Mouse (Mus musculus) hindbrain, embryonic 12.5 days (tissue): ENCODE measurements around the gene Glb1. TPM values are rescaled to one million over a fixed set of nuclear protein-coding genes. Genes with fewer than 3 reads are reported as not detected.

Source experiments
- ATAC-seq: fragments of 200-750 bp; cut with Nextera tagmentation; 2 replicates; pipeline ENCODE4 v1.8.0; 2017; ENCODE audit warnings: moderate TSS enrichment; ENCODE audit not compliant: low FRiP score
- H3K27ac ChIP-seq: fragments of 300-500 bp; sonication (generic); 2 replicates; pipeline ENCODE4 v1.5.1; 2016; ENCODE audit warnings: mild to moderate bottlenecking
- H3K27me3 ChIP-seq: fragments of 300-500 bp; sonication (generic); 2 replicates; pipeline ENCODE4 v1.6.1; 2016; ENCODE audit warnings: mild to moderate bottlenecking
- H3K36me3 ChIP-seq: fragments of 300-500 bp; sonication (generic); 2 replicates; pipeline ENCODE4 v1.6.1; 2016; ENCODE audit warnings: mild to moderate bottlenecking
- H3K4me1 ChIP-seq: fragments of 300-500 bp; sonication (generic); 2 replicates; pipeline ENCODE4 v1.6.1; 2016
- H3K4me2 ChIP-seq: fragments of 300-500 bp; sonication (generic); replicated peaks from 2 replicates; pipeline ENCODE4 v1.6.1; 2016; ENCODE audit warnings: mild to moderate bottlenecking
- H3K4me3 ChIP-seq: fragments of 300-500 bp; sonication (generic); 2 replicates; pipeline ENCODE4 v1.5.1; 2016; ENCODE audit warnings: mild to moderate bottlenecking
- H3K9ac ChIP-seq: fragments of 300-500 bp; sonication (generic); 2 replicates; pipeline ENCODE4 v1.6.1; 2016; ENCODE audit warnings: mild to moderate bottlenecking, moderate library complexity
- H3K9me3 ChIP-seq: fragments of 300-500 bp; sonication (generic); replicated peaks from 2 replicates; pipeline ENCODE4 v1.6.1; 2016; ENCODE audit warnings: mild to moderate bottlenecking
- WGBS: fragments of 180-500 bp; shearing (Covaris S2); methylation state at CpG from one replicate; pipeline ENCODE4 v1.1.7; 2016; 5-methylcytosine and 5-hydroxymethylcytosine counted together
- polyA plus RNA-seq: library from polyadenylated mRNA; unstranded; fragments of >200 nt; fragmentation: Nextera tagmentation; extraction: Ambion mirVana; gene quantifications from 2 replicates; pipeline ENCODE4 v1.2.1, GENCODE M21; 2016

The Glb1 gene
- polyA plus RNA-seq, 1 experiment from 2014 or later = 26.0 TPM

DNA sequence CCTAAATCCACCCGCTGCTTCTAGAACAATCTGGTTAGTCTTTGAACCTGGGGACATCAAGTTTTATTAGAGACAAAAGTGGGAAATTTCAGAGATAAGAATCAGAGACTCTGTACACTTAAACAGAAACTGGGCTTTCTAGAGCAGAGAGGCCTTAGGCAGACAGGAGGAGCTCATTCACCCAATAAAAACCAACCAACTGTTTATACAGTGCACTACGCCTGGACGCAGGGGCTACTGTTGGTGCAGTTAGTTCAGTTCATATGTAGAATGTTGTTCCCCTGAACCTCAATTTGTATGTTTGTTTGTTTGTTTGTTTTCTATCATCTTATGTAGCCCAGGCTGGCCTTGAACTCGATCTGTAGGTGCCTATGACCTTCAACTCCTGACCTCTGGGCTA is 85.9 kb downstream of the Glb1 start:
- Histone ChIP-seq H3K4me1 (no peaks in the 10 kb centered on the region), H3K36me3 (no peaks in the 10 kb centered on the region), H3K9ac (no peak overlapping the region), H3K4me3 (no peak overlapping the region), H3K9me3 (no peaks in the 10 kb centered on the region), H3K27me3 (no peaks in the 10 kb centered on the region), H3K27ac (no peak overlapping the region), H3K4me2 (no peak overlapping the region)
- no peak for ATAC-seq
- 89% methylated on average over 4 of the region's 4 CpGs for WGBS

DNA sequence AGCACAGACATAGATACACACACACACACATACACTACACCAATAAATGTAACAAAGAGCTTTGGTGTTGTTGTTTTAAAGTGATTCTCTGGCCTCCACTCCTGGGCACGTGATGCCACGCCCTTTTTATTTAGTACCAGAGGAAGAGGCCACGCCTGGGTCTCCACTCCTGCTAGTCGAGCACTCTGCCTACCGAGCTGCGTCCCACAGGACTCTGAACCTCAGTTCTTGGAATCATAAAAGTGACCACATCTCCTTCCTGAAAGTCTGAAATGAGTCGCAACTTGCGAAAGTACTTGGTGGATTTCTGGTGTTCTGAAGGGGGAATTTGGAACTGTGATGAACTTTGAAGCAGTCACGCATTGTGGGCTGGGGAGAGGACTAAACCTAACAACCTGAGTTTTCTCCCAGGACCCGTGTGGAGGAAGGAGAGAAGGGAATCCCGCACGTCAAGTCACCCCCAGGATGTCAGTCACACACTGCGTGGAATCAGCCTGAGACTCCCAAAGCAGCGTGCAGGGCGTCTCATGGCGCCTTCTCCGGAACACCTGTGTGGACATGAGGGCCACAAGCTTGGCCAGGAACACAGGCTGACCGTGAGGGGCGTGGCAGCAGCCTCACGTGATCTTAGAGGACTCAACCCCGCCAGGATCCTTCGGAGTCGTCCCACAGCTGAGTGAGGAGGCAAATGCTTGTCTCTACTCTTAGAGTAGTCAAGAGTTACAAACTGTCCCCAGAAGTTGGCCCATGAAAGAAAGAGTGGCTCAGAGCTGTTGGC is 86.8 kb downstream of the Glb1 start:
- H3K4me1 ChIP-seq = no peaks in the 10 kb centered on the region
- no peaks in the 10 kb centered on the region for H3K27me3 ChIP-seq
- no peak overlapping the region for H3K27ac ChIP-seq
- H3K9me3 ChIP-seq = no peaks in the 10 kb centered on the region
- H3K4me2 ChIP-seq = no peak overlapping the region
- H3K9ac ChIP-seq = no peak overlapping the region
- H3K4me3 ChIP-seq = no peak overlapping the region
- 85% methylated on average over 23 of the region's 23 CpGs for WGBS
- no peak for ATAC-seq
- H3K36me3 ChIP-seq = no peaks in the 10 kb centered on the region

GRCm38 (mm10) chr9:114496469-114496868 is 95.6 kb downstream of the Glb1 start:
- Histone ChIP-seq H3K4me3 (no peak overlapping the region), H3K4me1 (0 out of 2 replicates have a peak, but pooled peaks cover 2% of the 10 kb centered on the region), H3K27ac (no peak overlapping the region), H3K27me3 (no peaks in the 10 kb centered on the region), H3K9ac (no peak overlapping the region), H3K4me2 (no peak overlapping the region), H3K9me3 (no peaks in the 10 kb centered on the region), H3K36me3 (no peaks in the 10 kb centered on the region)
- 79% methylated on average over 7 of the region's 7 CpGs for WGBS
- no peak for ATAC-seq

- 7% methylated on average over 11 of the region's 11 CpGs for WGBS
- Histone ChIP-seq H3K27me3 (no peaks in the 10 kb centered on the region), H3K9ac (no peak overlapping the region), H3K36me3 (no peaks in the 10 kb centered on the region), H3K4me1 (0 out of 2 replicates have a peak, but pooled peaks cover 2% of the 10 kb centered on the region), H3K27ac (no peak overlapping the region), H3K9me3 (no peaks in the 10 kb centered on the region), H3K4me2 (peak overlapping the region; percentile 36), H3K4me3 (no peak overlapping the region)
- peak; percentile 48; the same call in 1 of the 2 replicates for ATAC-seq
These were observed 97.3 kb downstream of the Glb1 start for GRCm38 (mm10) chr9:114498218-114498617.

DNA sequence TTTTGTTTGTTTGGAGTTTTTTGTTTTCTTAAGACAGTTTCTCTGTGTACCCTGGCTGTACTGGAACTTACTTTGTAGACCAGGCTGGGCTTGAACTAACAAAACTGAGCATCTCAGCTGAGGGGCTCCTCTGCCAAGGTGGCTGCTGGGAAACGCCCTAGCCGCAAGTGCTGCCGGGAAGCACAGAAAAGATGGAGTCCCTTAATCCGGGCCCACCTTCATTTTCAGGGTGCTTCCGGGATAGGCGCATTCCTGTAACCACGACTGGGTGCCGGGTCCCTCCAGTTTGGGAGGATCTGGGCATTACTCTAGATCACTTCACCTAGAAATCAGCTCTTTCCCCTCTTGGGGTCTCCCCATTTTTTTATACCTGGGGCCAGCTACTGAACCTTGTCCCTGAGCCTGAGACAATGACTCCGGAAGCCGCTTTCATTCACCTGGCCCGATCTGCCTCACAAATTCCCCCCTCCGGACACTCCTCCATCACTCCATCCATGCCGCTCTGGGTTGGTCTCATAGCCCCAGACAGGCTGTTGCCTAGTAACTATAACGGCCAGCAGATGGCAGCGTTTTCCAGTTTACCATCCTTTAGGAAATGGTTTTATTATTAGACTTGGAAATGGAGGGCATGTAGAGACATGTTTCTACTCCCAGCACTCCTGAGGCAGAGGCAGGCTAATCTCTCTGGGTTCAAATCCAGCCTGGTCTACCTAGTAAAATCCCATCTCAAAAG is 99.1 kb downstream of the Glb1 start:
- WGBS = 18% methylated on average over 15 of the region's 15 CpGs

GRCm38 (mm10) chr9:114501111-114501510 is 100.2 kb downstream of the Glb1 start:
- Histone ChIP-seq H3K36me3 (no peaks in the 10 kb centered on the region), H3K4me1 (0 out of 2 replicates have a peak, but pooled peaks cover 2% of the 10 kb centered on the region), H3K9ac (no peak overlapping the region), H3K27ac (no peak overlapping the region), H3K4me3 (no peak overlapping the region), H3K4me2 (no peak overlapping the region), H3K27me3 (no peaks in the 10 kb centered on the region), H3K9me3 (no peaks in the 10 kb centered on the region)
- ATAC-seq = no peak
- 94% methylated on average over 7 of the region's 7 CpGs for WGBS

More for the DNA sequence above, 99.1 kb downstream of the Glb1 start:
- Histone ChIP-seq H3K4me3 (no peak overlapping the region), H3K36me3 (no peaks in the 10 kb centered on the region), H3K4me1 (0 out of 2 replicates have a peak, but pooled peaks cover 2% of the 10 kb centered on the region), H3K27me3 (no peaks in the 10 kb centered on the region), H3K27ac (no peak overlapping the region), H3K4me2 (no peak overlapping the region), H3K9me3 (no peaks in the 10 kb centered on the region), H3K9ac (no peak overlapping the region)
- no peak for ATAC-seq

GRCm38 (mm10) chr9:114501913-114502312 is 101.0 kb downstream of the Glb1 start:
- WGBS = 96% methylated on average over 11 of the region's 11 CpGs

GRCm38 (mm10) chr9:114502711-114503427 is 102.0 kb downstream of the Glb1 start:
- Histone ChIP-seq H3K4me2 (no peak overlapping the region), H3K9ac (no peak overlapping the region), H3K27me3 (no peaks in the 10 kb centered on the region), H3K9me3 (no peaks in the 10 kb centered on the region), H3K27ac (no peak overlapping the region), H3K4me3 (no peak overlapping the region), H3K36me3 (no peaks in the 10 kb centered on the region), H3K4me1 (0 out of 2 replicates have a peak, but pooled peaks cover 2% of the 10 kb centered on the region)
- ATAC-seq = no peak
- 71% methylated on average over 15 of the region's 15 CpGs for WGBS

More at GRCm38 (mm10) chr9:114501913-114502312, 101.0 kb downstream of the Glb1 start:
- no peak overlapping the region for H3K4me2 ChIP-seq
- no peak overlapping the region for H3K27ac ChIP-seq
- no peaks in the 10 kb centered on the region for H3K9me3 ChIP-seq
- no peak for ATAC-seq
- no peaks in the 10 kb centered on the region for H3K27me3 ChIP-seq
- no peak overlapping the region for H3K4me3 ChIP-seq
- H3K4me1 ChIP-seq = 0 out of 2 replicates have a peak, but pooled peaks cover 2% of the 10 kb centered on the region
- no peaks in the 10 kb centered on the region for H3K36me3 ChIP-seq
- H3K9ac ChIP-seq = no peak overlapping the region

DNA sequence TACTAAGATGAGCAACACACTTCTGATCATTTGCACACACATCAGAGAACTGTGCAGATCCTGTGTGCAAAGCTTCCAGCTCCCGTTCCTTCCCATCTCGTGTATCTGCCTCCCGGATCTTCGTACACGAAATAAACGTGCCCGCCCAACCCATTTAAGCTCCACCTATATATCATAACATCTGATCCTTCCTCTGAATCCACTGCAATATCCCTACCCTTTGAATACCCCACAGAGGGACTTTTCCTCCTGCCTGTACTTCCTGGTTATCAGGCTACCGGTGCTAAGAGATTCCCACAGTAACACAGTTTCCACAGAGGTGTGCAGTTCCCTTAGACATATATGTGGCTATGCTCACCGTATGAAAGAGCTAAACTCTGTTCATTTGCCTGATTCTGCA is 103.9 kb downstream of the Glb1 start, which contains the start of gene Ccr4:
Ccr4 (minus strand) TSS at position 101 of the 400 bp plus-strand sequence.
- Histone ChIP-seq H3K4me2 (no peak within 1 kb of the TSS), H3K9ac (no peak within 1 kb of the TSS), H3K27me3 (no peaks in the 10 kb centered on the region), H3K9me3 (no peaks in the 10 kb centered on the region), H3K36me3 (peaks cover 10% of the 10 kb centered on the region), H3K27ac (no peak within 1 kb of the TSS), H3K4me1 (no peaks in the 10 kb centered on the region), H3K4me3 (no peak within 1 kb of the TSS)
- no peak for ATAC-seq
- WGBS = 89% methylated on average over 9 of the region's 9 CpGs

- no peak overlapping the region for H3K4me2 ChIP-seq
- H3K4me1 ChIP-seq = no peaks in the 10 kb centered on the region
- ATAC-seq = no peak
- no peaks in the 10 kb centered on the region for H3K27me3 ChIP-seq
- H3K27ac ChIP-seq = no peak overlapping the region
- no peak overlapping the region for H3K9ac ChIP-seq
- WGBS = 69% methylated on average over 4 of the region's 4 CpGs
- H3K36me3 ChIP-seq = peaks cover 14% of the 10 kb centered on the region
- H3K9me3 ChIP-seq = peaks cover 15% of the 10 kb centered on the region
- no peak overlapping the region for H3K4me3 ChIP-seq
These were observed 105.7 kb downstream of the Glb1 start for GRCm38 (mm10) chr9:114506564-114506963.

- no peak for ATAC-seq
- 91% methylated on average over 9 of the region's 9 CpGs for WGBS
- H3K27ac ChIP-seq = no peak overlapping the region
These were observed 106.5 kb downstream of the Glb1 start for GRCm38 (mm10) chr9:114507421-114507820.

DNA sequence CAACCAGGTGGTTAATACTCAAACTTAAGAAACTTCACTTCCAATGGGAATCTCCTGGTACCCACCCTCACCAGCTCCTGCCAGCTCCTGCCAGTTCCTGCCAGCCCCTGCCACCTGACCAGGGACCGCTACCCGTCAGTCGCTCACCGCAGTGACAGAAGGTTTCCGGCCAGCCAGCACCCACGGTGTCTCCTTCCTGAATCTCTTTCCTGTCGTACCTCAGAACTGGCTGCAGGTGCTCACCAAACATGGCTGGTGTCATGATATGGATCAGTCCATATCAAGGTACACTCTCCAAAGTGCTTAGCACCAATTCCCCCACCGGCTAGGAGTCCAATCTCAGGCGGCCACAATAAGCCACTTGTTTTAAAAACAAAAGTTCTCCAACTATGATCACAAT is 108.9 kb downstream of the Glb1 start:
- Histone ChIP-seq H3K9me3 (peaks cover 45% of the 10 kb centered on the region), H3K4me3 (no peak overlapping the region), H3K4me1 (no peaks in the 10 kb centered on the region), H3K9ac (no peak overlapping the region), H3K27me3 (no peaks in the 10 kb centered on the region), H3K36me3 (peaks cover 45% of the 10 kb centered on the region), H3K4me2 (no peak overlapping the region), H3K27ac (no peak overlapping the region)
- ATAC-seq = no peak
- WGBS = 94% methylated on average over 9 of the region's 9 CpGs

More at GRCm38 (mm10) chr9:114507421-114507820, 106.5 kb downstream of the Glb1 start:
- H3K36me3 ChIP-seq = peaks cover 21% of the 10 kb centered on the region
- H3K9me3 ChIP-seq = peaks cover 22% of the 10 kb centered on the region
- H3K4me2 ChIP-seq = no peak overlapping the region
- H3K4me3 ChIP-seq = no peak overlapping the region
- no peak overlapping the region for H3K9ac ChIP-seq
- H3K4me1 ChIP-seq = no peaks in the 10 kb centered on the region
- H3K27me3 ChIP-seq = no peaks in the 10 kb centered on the region
